Mouse (Mus musculus): ENCODE measurements around the gene Lrrc19.

GRCm38 (mm10) chr4:94680662-94681061 is 30.7 kb upstream of the Lrrc19 start:
- TF ChIP-seq TCF12 (IDR thresholded peaks at IDR 0.05; ENCODE audit: insufficient read depth, poor library complexity, severe bottlenecking) (no peak), POLR2A (IDR thresholded peaks at IDR 0.05; ENCODE audit: insufficient read length, low read depth) (no peak)
